Mouse (Mus musculus): Measurements from ENCODE around the gene Frmpd1.

GRCm38 (mm10) chr4:45279981-45280548, 95.4 kb downstream of the Frmpd1 start:
- TF ChIP-seq POLR2A (IDR thresholded peaks at IDR 0.05; ENCODE audit: low read depth, low read length) (no peak), CTCF (IDR thresholded peaks at IDR 0.05; ENCODE audit: extremely low read depth, insufficient read length, insufficient replicate concordance, low read depth, low read length) (peak; percentile 80; the same call in 1 of the 2 replicates)

Data from small intestine, adult 2 months (tissue).